Mouse (Mus musculus) erythroblast, embryonic 14.5 days (primary cell): ENCODE measurements around the gene Cep131. TPM values are rescaled to one million over a fixed set of nuclear protein-coding genes. Genes with fewer than 3 reads are reported as not detected.

ENCODE experiments used
- H3K27me3 ChIP-seq: 2 replicates; pipeline ENCODE4 v1.6.1; 2012; ENCODE audit warnings: inconsistent platforms; ENCODE audit not compliant: control insufficient read depth
- H3K36me3 ChIP-seq: 2 replicates; pipeline ENCODE4 v1.6.1; 2012; ENCODE audit warnings: mild to moderate bottlenecking, inconsistent platforms; ENCODE audit not compliant: control insufficient read depth
- H3K4me1 ChIP-seq: 2 replicates; pipeline ENCODE4 v1.6.1; 2012; ENCODE audit warnings: inconsistent platforms; ENCODE audit not compliant: control insufficient read depth
- H3K4me3 ChIP-seq: replicated peaks from 2 replicates; pipeline ENCODE3; 2012; ENCODE audit warnings: moderate library complexity, mild to moderate bottlenecking, inconsistent platforms
- H3K9me3 ChIP-seq: 2 replicates; pipeline ENCODE4 v1.6.1; 2012; ENCODE audit warnings: low read length, inconsistent platforms, mixed read lengths; ENCODE audit not compliant: control insufficient read depth
- GATA1 ChIP-seq: IDR thresholded peaks from 2 replicates; pipeline ENCODE4 v1.6.1; 2012; ENCODE audit warnings: low read length, inconsistent platforms, mixed read lengths
- TAL1 ChIP-seq: IDR thresholded peaks from 3 replicates; pipeline ENCODE4 v1.6.1; 2012; ENCODE audit warnings: low read length, inconsistent platforms, mixed read lengths
- polyA plus RNA-seq: library from polyadenylated mRNA; stranded (reverse); fragments of >175 nt; gene quantifications from 2 replicates; pipeline ENCODE4 v1.2.3, GENCODE M21; 2012

The Cep131 gene
- polyA plus RNA-seq, 1 experiment: 2.3 TPM

- Histone ChIP-seq H3K27me3 (no peaks in the 10 kb centered on the region), H3K36me3 (peaks cover 45% of the 10 kb centered on the region), H3K4me3 (no peak overlapping the region), H3K4me1 (no peaks in the 10 kb centered on the region), H3K9me3 (no peaks in the 10 kb centered on the region)
- TF ChIP-seq TAL1: no peak
- TF ChIP-seq GATA1: no peak
Observed at GRCm38 (mm10) chr11:120072986-120073647, 13.5 kb downstream of the Cep131 start.

- Histone ChIP-seq H3K9me3 (no peaks in the 10 kb centered on the region), H3K27me3 (no peaks in the 10 kb centered on the region), H3K4me1 (no peaks in the 10 kb centered on the region), H3K36me3 (peaks cover 52% of the 10 kb centered on the region), H3K4me3 (no peak overlapping the region)
- TF ChIP-seq TAL1 (no peak), GATA1 (no peak)
Observed at GRCm38 (mm10) chr11:120071731-120072320, 14.8 kb downstream of the Cep131 start.

GRCm38 (mm10) chr11:120071065-120071464, 15.6 kb downstream of the Cep131 start:
- Histone ChIP-seq H3K4me1 (no peaks in the 10 kb centered on the region), H3K4me3 (no peak overlapping the region), H3K27me3 (no peaks in the 10 kb centered on the region), H3K36me3 (peaks cover 53% of the 10 kb centered on the region), H3K9me3 (no peaks in the 10 kb centered on the region)
- TF ChIP-seq TAL1: no peak
- TF ChIP-seq GATA1: no peak

GRCm38 (mm10) chr11:120070286-120070930, 16.2 kb downstream of the Cep131 start:
- TF ChIP-seq GATA1 (no peak), TAL1 (no peak)
- Histone ChIP-seq H3K9me3 (no peaks in the 10 kb centered on the region), H3K36me3 (peaks cover 47% of the 10 kb centered on the region), H3K27me3 (no peaks in the 10 kb centered on the region), H3K4me1 (no peaks in the 10 kb centered on the region), H3K4me3 (no peak overlapping the region)

- Histone ChIP-seq H3K4me1 (no peaks in the 10 kb centered on the region), H3K27me3 (no peaks in the 10 kb centered on the region), H3K4me3 (no peak overlapping the region), H3K36me3 (peaks cover 47% of the 10 kb centered on the region), H3K9me3 (no peaks in the 10 kb centered on the region)
- TF ChIP-seq TAL1 (no peak), GATA1 (no peak)
Observed at GRCm38 (mm10) chr11:120069261-120069660, 17.4 kb downstream of the Cep131 start.

- Histone ChIP-seq H3K9me3 (no peaks in the 10 kb centered on the region), H3K27me3 (no peaks in the 10 kb centered on the region), H3K4me1 (no peaks in the 10 kb centered on the region), H3K4me3 (no peak overlapping the region), H3K36me3 (peaks cover 52% of the 10 kb centered on the region)
- TF ChIP-seq TAL1 (no peak), GATA1 (no peak)
Observed at GRCm38 (mm10) chr11:120067834-120068233, 18.8 kb downstream of the Cep131 start.

- Histone ChIP-seq H3K9me3 (no peaks in the 10 kb centered on the region), H3K4me1 (no peaks in the 10 kb centered on the region), H3K4me3 (no peak overlapping the region), H3K36me3 (peaks cover 28% of the 10 kb centered on the region), H3K27me3 (no peaks in the 10 kb centered on the region)
- no peak for TF ChIP-seq GATA1
- no peak for TF ChIP-seq TAL1
Observed at GRCm38 (mm10) chr11:120065291-120065690, 21.3 kb downstream of the Cep131 start.

- H3K9me3 ChIP-seq: no peaks in the 10 kb centered on the region
- H3K27me3 ChIP-seq: no peaks in the 10 kb centered on the region
- no peak overlapping the region for H3K4me3 ChIP-seq
- no peaks in the 10 kb centered on the region for H3K4me1 ChIP-seq
- no peak for TF ChIP-seq TAL1
- TF ChIP-seq GATA1: no peak
- peaks cover 23% of the 10 kb centered on the region for H3K36me3 ChIP-seq
Observed at GRCm38 (mm10) chr11:120064668-120065040, 22.0 kb downstream of the Cep131 start.

- Histone ChIP-seq H3K4me3 (no peak overlapping the region), H3K9me3 (no peaks in the 10 kb centered on the region), H3K27me3 (no peaks in the 10 kb centered on the region), H3K36me3 (peaks cover 23% of the 10 kb centered on the region), H3K4me1 (no peaks in the 10 kb centered on the region)
- TF ChIP-seq TAL1: no peak
- no peak for TF ChIP-seq GATA1
Observed at GRCm38 (mm10) chr11:120064006-120064667, 22.5 kb downstream of the Cep131 start.
